Mouse (Mus musculus) retina, embryonic 14.5 days (tissue): Measurements from ENCODE around the gene Scn10a.
A peak's percentile ranks its signal among the peaks of the same experiment; 100 is the strongest.

Source experiments
- DNase-seq: peaks from one replicate; pipeline ENCODE4 v3.0.0-alpha.2; 2015; ENCODE audit warnings: low spot score

Gene Scn10a

DNA sequence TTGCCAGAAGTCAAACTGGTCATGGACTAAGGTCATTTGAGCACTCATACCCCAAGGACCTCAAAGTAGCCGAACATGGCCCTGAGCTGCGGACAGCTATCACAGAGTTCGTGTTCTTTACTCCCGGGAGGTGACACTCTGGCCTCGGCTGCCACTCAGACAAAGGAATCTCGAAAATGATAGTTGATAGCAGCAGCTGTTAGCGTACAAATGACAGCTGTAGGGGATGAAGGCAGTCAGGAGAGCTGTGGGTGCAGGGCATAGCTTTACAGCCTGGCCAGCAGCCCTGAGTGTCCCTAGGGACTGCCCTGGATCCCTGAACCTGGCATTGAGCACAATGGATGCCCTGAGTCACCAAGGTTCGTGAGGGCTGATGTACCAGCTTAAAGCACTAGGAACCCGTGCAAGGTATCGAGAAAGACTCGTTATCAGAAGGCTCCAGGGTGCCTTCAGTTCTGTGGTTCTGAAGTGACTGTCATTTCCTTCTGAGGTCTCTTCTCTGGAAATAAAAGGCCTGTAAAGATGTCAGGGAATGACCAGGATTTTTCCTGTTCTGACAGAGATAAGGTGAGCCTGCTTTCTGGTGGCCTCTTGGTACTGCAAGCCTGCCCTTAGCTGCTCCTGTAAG is 84.8 kb downstream of the Scn10a start:
- DNase-seq, result peak; percentile 21

DNA sequence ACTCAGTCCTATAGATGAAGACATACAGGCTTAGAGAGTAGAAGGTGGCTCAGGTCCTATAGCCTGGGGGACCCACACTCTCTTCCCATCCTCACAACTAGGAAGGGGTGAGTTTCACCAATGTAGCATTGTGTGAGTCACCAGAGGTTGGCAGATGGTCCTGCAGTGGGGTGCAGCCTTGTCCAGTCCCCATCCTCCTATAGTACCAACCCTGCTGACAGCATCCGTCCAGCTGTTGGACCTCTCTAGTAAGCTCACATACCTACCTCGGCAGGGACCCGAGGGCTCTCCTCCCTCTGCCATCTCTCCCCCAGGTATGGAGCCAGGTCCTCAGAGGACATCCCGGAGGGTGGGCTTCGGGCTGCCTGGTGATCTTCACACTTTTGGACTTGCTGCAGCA is 85.6 kb downstream of the Scn10a start:
- no peak for DNase-seq

- no peak for DNase-seq
Observed at GRCm38 (mm10) chr9:119632801-119633200, 86.3 kb downstream of the Scn10a start.

GRCm38 (mm10) chr9:119631899-119632533 is 87.1 kb downstream of the Scn10a start:
- DNase-seq, result no peak

DNA sequence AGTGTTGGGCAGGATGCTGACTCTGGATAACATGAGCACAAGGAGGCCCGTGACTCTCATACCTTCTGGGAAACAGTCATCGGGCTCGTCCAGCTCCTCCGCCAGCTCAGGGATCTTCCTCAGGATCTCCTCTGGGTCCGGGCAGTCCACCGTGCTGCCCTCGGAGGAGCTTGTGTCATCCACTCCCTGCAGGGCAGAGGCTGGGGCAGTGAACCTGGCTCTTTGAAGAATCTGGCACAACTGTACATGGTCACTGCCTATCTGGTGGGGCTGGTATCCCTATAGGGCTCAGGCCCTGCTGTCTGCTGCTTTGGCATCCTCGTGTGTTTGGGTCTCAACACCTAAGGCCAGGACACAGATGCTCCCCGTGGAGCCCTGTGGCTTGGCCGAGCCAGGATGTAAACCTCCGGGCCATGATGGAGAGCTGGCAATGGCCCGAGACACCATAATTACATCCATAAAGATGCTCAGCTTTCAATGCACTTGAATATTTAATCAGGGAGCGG is 87.7 kb downstream of the Scn10a start:
- DNase-seq, result peak; percentile 22

GRCm38 (mm10) chr9:119628690-119629268 is 90.3 kb downstream of the Scn10a start:
- DNase-seq, result peak; percentile 27

DNA sequence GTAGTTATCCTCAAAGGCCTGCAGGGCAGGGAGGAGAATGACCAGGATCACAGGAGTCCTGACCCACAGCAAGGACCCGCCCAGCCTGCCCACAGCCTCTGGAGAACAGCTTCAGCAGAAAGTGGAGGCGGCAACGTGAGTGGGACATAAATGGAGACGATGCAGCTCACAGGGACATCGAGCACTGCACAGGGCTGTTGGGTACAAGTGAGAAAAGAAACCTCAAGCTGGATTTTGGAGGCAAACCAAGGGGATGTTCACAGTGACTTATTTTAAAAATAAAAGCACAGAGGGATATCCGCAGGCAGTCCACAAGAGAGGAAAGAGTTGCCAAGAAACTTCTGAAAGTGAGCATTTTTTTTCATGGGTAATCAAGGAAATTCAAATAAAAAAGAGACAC is 91.9 kb downstream of the Scn10a start:
- no peak for DNase-seq

DNA sequence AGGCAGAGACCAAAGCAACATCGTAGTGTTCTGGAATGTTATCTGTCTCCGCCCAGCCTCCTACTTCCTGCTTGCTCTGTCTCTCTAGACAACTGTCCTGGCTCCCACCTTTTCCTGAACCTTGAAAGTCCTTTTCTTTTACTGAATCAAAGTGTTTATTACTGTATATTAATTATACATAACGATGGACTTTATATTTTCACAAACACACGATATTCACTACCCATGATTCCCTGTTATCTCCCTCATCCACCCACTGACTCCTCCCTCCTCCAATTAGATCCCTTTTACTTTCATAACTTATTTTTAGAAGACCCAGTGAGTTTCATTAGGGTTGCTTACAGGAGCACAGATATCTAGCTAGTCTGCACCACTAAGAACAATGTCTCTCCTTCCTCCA is 95.0 kb downstream of the Scn10a start:
- DNase-seq, result no peak

DNA sequence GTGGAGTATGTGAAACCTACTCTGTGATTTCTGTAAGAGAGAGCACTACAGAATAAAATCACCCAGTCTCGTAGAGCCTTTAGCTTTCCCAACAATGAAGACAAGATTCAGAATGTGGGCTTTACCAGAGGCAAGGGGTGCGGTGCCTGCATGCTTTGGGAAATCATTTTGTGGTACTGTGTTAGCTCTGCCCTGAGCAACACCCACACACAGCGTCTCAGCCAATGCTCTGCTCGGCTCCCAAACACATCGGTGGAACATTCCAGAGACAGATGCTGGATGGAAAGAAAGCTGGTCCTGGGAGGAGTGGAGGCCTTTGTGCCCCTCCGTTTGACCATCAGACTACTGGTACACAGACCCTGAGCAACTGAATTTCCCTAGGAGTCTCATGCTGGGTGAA is 104.3 kb downstream of the Scn10a start:
- no peak for DNase-seq

DNA sequence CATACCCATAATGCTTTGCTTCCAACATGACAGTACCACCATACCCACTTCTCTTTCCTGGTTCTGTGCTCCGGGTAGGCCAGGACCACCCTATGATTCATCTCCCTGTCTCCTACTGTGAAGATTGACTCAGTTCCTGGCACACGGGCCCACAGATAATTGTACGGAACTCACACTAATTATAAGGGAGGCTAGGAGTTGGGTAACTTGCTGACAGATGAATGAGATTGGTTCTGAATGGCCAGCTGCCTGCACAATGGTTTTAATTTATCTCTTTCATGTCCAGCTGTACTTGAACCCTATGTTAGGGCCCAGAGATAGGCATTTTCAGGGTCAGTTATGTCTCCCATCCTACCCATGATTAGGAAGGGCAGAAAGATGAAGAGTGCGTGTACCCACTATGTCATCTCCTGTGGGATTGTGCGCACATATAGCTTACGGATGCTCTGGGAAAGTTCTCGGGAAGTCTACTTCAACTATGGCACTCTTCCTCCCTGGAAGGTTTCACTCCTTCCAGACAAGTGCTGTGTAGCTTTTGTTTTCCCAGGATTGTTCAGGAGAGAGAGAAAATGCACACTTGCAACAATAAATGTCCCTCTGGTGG is 108.5 kb downstream of the Scn10a start:
- DNase-seq, result no peak

- DNase-seq, result no peak
Observed at GRCm38 (mm10) chr9:119606906-119607305, 112.2 kb downstream of the Scn10a start.

DNA sequence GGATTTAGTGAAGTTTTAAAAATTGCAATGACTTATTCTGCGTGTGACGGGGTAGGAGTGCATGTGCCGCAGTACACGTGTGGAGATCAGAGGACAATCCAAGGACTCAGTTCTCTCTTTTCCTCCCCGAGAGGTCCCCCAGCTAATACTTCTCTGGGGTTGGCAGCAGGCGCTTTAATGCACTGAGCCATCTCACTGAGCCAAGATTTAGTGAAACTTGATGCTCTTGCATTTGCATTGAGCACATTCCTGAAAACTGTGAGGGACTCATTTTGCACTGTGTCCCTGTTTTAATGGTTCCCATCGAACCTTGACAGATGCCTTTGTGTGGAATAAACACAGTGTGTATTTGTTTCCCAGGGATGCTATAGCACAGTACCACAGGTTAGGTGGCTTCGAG is 114.5 kb downstream of the Scn10a start:
- no peak for DNase-seq

- no peak for DNase-seq
Observed at GRCm38 (mm10) chr9:119598501-119598900, 120.6 kb downstream of the Scn10a start.

DNA sequence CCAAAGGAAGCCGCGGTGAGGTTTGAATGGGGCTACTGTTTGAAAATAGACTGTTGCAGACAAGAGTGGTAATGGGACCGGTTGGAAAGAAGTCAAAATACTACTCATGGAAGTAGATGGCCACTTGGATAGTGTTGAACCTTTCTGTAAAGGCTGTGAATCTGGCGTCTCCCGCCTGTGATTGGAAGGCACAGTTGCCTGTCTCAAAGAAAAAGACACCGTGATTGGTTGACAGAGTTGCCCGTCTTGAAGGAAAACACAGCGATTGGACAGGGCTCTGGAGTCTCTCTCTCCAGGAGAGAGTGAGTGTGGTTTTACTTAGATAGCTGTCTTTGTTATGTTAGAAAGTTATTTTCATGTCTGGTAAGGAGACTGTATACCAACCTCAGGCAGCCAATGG is 121.8 kb downstream of the Scn10a start:
- DNase-seq, result no peak

- DNase-seq, result no peak
Observed at GRCm38 (mm10) chr9:119589592-119589991, 129.5 kb downstream of the Scn10a start.

DNA sequence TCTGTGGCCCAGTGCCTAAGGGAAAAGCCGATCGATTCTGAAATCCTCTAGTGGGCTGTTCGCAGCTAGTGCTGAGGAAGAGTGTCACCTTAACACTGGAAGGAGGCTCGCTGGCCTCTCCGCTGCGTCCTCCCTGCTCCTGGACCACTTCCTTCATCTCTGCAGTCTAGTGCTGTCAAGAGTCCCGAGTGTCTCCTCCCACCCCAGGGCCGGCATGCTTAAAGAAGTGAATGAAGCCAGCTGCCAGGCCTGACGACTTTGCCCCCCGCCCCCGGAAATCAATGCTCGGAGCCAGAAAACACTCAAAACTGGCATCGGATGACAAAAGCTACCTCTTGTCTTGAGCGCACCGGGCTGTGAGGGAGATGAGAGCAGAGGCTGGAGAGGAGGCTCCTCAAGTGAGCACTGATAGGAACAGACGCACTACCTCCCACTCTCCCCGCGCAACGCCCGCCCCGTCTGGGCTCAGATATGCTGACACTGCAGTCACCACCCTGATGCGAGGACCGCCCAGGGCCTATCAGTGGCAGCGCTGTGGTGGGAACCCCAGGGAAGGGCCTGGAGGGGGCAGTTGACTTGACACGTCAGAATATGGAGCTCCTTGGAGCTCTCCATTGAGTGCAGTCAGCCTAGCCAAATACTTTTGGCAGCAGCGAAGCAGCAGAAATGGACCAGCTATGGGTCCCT is 130.2 kb downstream of the Scn10a start:
- no peak for DNase-seq

GRCm38 (mm10) chr9:119580668-119581067 is 138.5 kb downstream of the Scn10a start:
- peak; percentile 93 for DNase-seq

DNA sequence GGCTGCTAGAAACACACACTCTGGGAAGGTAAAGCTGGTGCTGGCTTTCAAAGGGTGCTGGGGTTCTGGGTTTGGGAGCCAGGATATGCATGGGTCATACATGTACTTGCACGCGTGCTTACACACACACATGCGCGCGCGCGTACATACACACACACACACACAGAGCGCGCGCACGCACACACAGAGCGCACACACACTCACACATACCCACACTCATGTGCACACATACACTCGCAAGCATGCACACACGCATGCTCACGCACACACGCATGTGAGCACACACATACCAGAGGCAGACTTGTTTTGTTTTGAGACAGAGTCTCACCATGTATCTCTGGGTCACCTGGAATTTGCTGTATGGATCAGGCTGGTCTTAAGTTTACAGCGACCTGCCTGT is 138.9 kb downstream of the Scn10a start:
- no peak for DNase-seq

- DNase-seq, result peak; percentile 51
Observed at GRCm38 (mm10) chr9:119578636-119579438, 140.3 kb downstream of the Scn10a start, which contains the start of gene Scn5a. Scn5a (minus strand) TSS chr9:119579016.

DNA sequence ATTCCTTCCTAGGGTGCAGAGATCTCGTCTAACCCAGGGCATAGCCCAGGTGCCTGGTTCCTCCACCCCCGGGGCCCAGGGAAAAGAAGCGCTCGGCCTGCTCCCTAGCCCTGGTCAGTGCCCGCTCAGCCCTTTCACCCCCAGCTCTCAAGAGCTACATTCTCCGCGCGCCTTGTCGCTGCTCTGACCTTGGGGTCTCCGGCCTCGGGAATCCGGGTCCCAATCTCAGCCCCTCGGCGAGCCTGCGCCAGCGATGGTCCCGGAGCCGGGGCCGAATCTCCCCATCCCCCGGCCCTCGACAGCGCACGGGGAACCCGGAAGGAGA is 140.8 kb downstream of the Scn10a start:
- no peak for DNase-seq

GRCm38 (mm10) chr9:119576977-119577376 is 142.1 kb downstream of the Scn10a start:
- no peak for DNase-seq

- no peak for DNase-seq
Observed at GRCm38 (mm10) chr9:119575732-119576131, 143.4 kb downstream of the Scn10a start.
